In genomic region chr8:88621408-88621807, GRCm38 (mm10) we compare ENCODE assay signal across 8 mouse cellular contexts. TPM values are rescaled to one million over a fixed set of nuclear protein-coding genes. Genes with fewer than 3 reads are reported as not detected.
DNase-seq lines count a peak whose midpoint lies in the region; ATAC-seq and TF ChIP-seq lines count a peak whose summit lies in the region.

No protein-coding gene starts in this region.

- no peak overlapping the region for H3K4me2 ChIP-seq in limb, embryonic 11.5 days (ENCODE audit: low read depth, severe bottlenecking)

- peaks cover 10% of the 10 kb centered on the region; the same call in 1 of the 2 replicates for H3K36me3 ChIP-seq in thymus, adult 2 months (ENCODE audit: control insufficient read depth, insufficient read depth, low read length)
- H3K36me3 ChIP-seq in limb, embryonic 11.5 days (ENCODE audit: control insufficient read depth, insufficient read depth, low read length): no peaks in the 10 kb centered on the region
- no peaks in the 10 kb centered on the region for H3K36me3 ChIP-seq in testis, adult 2 months (ENCODE audit: control insufficient read depth, insufficient read depth, low read length)

- TF ChIP-seq CTCF in thymus, adult 2 months (IDR thresholded peaks at IDR 0.05; ENCODE audit: borderline replicate concordance, control insufficient read depth, extremely low read depth, insufficient read depth, low read length, poor library complexity): peak; percentile 60; the same call in 1 of the 2 replicates
- peak; percentile 76 for TF ChIP-seq CTCF in testis, adult 2 months (IDR thresholded peaks at IDR 0.05; ENCODE audit: control insufficient read depth, insufficient read depth, insufficient replicate concordance, low read depth, low read length)

- no peaks in the 10 kb centered on the region for H3K27me3 ChIP-seq in thymus, adult 2 months (ENCODE audit: control insufficient read depth, insufficient read depth, low read length)
- H3K27me3 ChIP-seq in limb, embryonic 11.5 days (ENCODE audit: control insufficient read depth, insufficient read depth, low read length): peaks cover 5% of the 10 kb centered on the region; the same call in 1 of the 2 replicates
- no peaks in the 10 kb centered on the region for H3K27me3 ChIP-seq in testis, adult 2 months (ENCODE audit: control insufficient read depth, insufficient read depth, low read length)

- WGBS in thymus, adult 2 months: 3% methylated on average over 8 of the region's 8 CpGs
- 2% methylated on average over 8 of the region's 8 CpGs for WGBS in limb, embryonic 11.5 days

- no peak overlapping the region for H3K27ac ChIP-seq in thymus, adult 2 months (ENCODE audit: control insufficient read depth, insufficient read depth, low read length)
- no peak overlapping the region for H3K27ac ChIP-seq in limb, embryonic 11.5 days (replicated peaks; ENCODE audit: low read depth, low read length)
- H3K27ac ChIP-seq in testis, adult 2 months (ENCODE audit: control insufficient read depth, insufficient read depth, low read depth, low read length): no peak overlapping the region

- no peak overlapping the region for H3K4me3 ChIP-seq in thymus, adult 2 months (ENCODE audit: control insufficient read depth, insufficient read depth, low read length)
- no peak overlapping the region for H3K4me3 ChIP-seq in limb, embryonic 11.5 days (ENCODE audit: low read depth, low read length)
- H3K4me3 ChIP-seq in testis, adult 2 months (ENCODE audit: control insufficient read depth, low read depth, low read length): no peak overlapping the region

- 0 out of 2 replicates have a peak, but pooled peaks cover 2% of the 10 kb centered on the region for H3K4me1 ChIP-seq in thymus, adult 2 months (replicated peaks; ENCODE audit: control insufficient read depth, insufficient read depth, low read length)
- no peaks in the 10 kb centered on the region for H3K4me1 ChIP-seq in limb, embryonic 11.5 days (ENCODE audit: control insufficient read depth, insufficient read depth, low read length)
- H3K4me1 ChIP-seq in testis, adult 2 months (ENCODE audit: control insufficient read depth, insufficient read depth, low read length): no peaks in the 10 kb centered on the region

- TF ChIP-seq POLR2A in thymus, adult 2 months (IDR thresholded peaks at IDR 0.05; ENCODE audit: control insufficient read depth, extremely low read depth, insufficient read depth, low read length, poor library complexity): no peak
- TF ChIP-seq POLR2A in testis, adult 2 months (IDR thresholded peaks at IDR 0.05; ENCODE audit: control insufficient read depth, low read depth, low read length): no peak

- ATAC-seq in common myeloid progenitor, adult 5-6 weeks (replicated peaks; ENCODE audit: low read depth, poor library complexity, severe bottlenecking): peak; percentile 77
- ATAC-seq in limb, embryonic 11.5 days (ENCODE audit: insufficient number of reproducible peaks, low FRiP score, low TSS enrichment, low read depth): no peak

- H3K9me3 ChIP-seq in limb, embryonic 11.5 days (ENCODE audit: control insufficient read depth, low read length): no peaks in the 10 kb centered on the region

- peak; percentile 64 for DNase-seq in thymus, adult 2 months
- no peak for DNase-seq in thymus, adult 18-20 months
- DNase-seq in gastrocnemius, postnatal 36 days: peak; percentile 57 to 65
- DNase-seq in kidney, adult 8-10 months: peak; percentile 37 to 81
- peak; percentile 88 for DNase-seq in limb, embryonic 11.5 days (ENCODE audit: low spot score)
- DNase-seq in neural tube, embryonic 10.5 days (ENCODE audit: extremely low spot score, low spot score): peak; percentile 82

- H3K9ac ChIP-seq in limb, embryonic 11.5 days (ENCODE audit: low read length): no peak overlapping the region

- intact Hi-C loops in gastrocnemius, postnatal 36 days (cut with DNase I): loop anchor here (2.0 to 5.0 kb wide), 4 partner anchors 54 to 354 kb away; partner anchors contain the start of genes Brd7 and Nkd1

RNA-seq across cellular contexts. Expression of gene Snx20, which starts 14.5 kb away (rescaled TPM):
- polyA plus RNA-seq in thymus, adult 2 months (2012; rRNA removed): 52.3 and 69.5 TPM in 2 replicates
- total RNA-seq in common myeloid progenitor, adult 5-6 weeks (2017): 10.4 and 10.7 TPM in 2 replicates
- under 1 TPM; 0.37 to 0.43 TPM for total RNA-seq in gastrocnemius, postnatal 36 days (2021)
- polyA plus RNA-seq in limb, embryonic 11.5 days (2014; fragmentation: Nextera tagmentation; extraction: Ambion mirVana): 1.2 and 1.5 TPM in 2 replicates
- 0.07 and 0.52 TPM in 2 replicates for polyA plus RNA-seq in testis, adult 2 months (2012; rRNA removed)

RNA-seq across cellular contexts. Expression of gene Nod2, which starts 25.7 kb away (rescaled TPM):
- polyA plus RNA-seq in thymus, adult 2 months (2012; rRNA removed): 2.7 and 3.0 TPM in 2 replicates
- 0.14 TPM in 1 of 2 replicates, not detected in the other for total RNA-seq in common myeloid progenitor, adult 5-6 weeks (2017)
- under 1 TPM; 0.25 to 0.36 TPM for total RNA-seq in gastrocnemius, postnatal 36 days (2021)
- polyA plus RNA-seq in limb, embryonic 11.5 days (2014; fragmentation: Nextera tagmentation; extraction: Ambion mirVana): 0.23 and 0.29 TPM in 2 replicates
- 0.26 and 0.27 TPM in 2 replicates for polyA plus RNA-seq in testis, adult 2 months (2012; rRNA removed)

Comparison
In these comparisons a context has a peak if more than half of its experiments do, and no peak if none do; other contexts are left out.
1. DNase-seq: peak in thymus, adult 2 months (single experiment), gastrocnemius, postnatal 36 days (2 of 2), kidney, adult 8-10 months (2 of 2), limb, embryonic 11.5 days (single experiment) and neural tube, embryonic 10.5 days (single experiment); none in thymus, adult 18-20 months (0 of 2).
2. RNA of gene Snx20, which starts 14.5 kb away (polyA plus RNA-seq): 52.3 to 69.5 TPM in thymus, adult 2 months; 1.2 to 1.5 TPM in limb, embryonic 11.5 days and 0.07 to 0.52 TPM in testis, adult 2 months; every median in the first group is over 10 times any median in the second.